8 mouse cellular contexts compared by ENCODE assay signal in genomic region chr1:134556671-134557218, GRCm38 (mm10). TPM values are rescaled to one million over a fixed set of nuclear protein-coding genes. Genes with fewer than 3 reads are reported as not detected.
DNase-seq lines count a peak whose midpoint lies in the region; ATAC-seq and TF ChIP-seq lines count a peak whose summit lies in the region.

No protein-coding gene starts in this region.

- H3K79me3 ChIP-seq in C2C12 (ENCODE audit: low read depth), result no peaks in the 10 kb centered on the region

- peaks cover 5% of the 10 kb centered on the region for H3K79me2 ChIP-seq in C2C12 (ENCODE audit: control insufficient read depth, insufficient read depth)

- TF ChIP-seq POLR2A in brain, embryonic 14.5 days (IDR thresholded peaks at IDR 0.05; ENCODE audit: borderline replicate concordance, extremely low read depth, insufficient read depth, insufficient read length, poor library complexity, severe bottlenecking), result peak; percentile 91; the same call in 1 of the 2 replicates

- peaks cover 50% of the 10 kb centered on the region for H3K4me1 ChIP-seq in erythroblast, embryonic 14.5 days (ENCODE audit: control insufficient read depth)
- H3K4me1 ChIP-seq in heart, embryonic 13.5 days, result peaks cover 19% of the 10 kb centered on the region
- peaks cover 44% of the 10 kb centered on the region for H3K4me1 ChIP-seq in liver, embryonic 12.5 days
- 0 out of 2 replicates have a peak, but pooled peaks cover 11% of the 10 kb centered on the region for H3K4me1 ChIP-seq in stomach, embryonic 15.5 days

- peak overlapping the region; percentile 96 for H3K4me2 ChIP-seq in heart, embryonic 13.5 days
- peak overlapping the region; percentile 99 for H3K4me2 ChIP-seq in liver, embryonic 12.5 days
- H3K4me2 ChIP-seq in stomach, embryonic 15.5 days, result peak overlapping the region; percentile 93

- H3ac ChIP-seq in C2C12 (ENCODE audit: control insufficient read depth, insufficient read length, low read depth), result peak overlapping the region; percentile 56

- no peaks in the 10 kb centered on the region for H3K9me3 ChIP-seq in erythroblast, embryonic 14.5 days (ENCODE audit: control insufficient read depth, low read length)
- no peaks in the 10 kb centered on the region for H3K9me3 ChIP-seq in heart, embryonic 13.5 days
- no peaks in the 10 kb centered on the region for H3K9me3 ChIP-seq in liver, embryonic 12.5 days (replicated peaks)
- H3K9me3 ChIP-seq in stomach, embryonic 15.5 days, result no peaks in the 10 kb centered on the region

- TF ChIP-seq CTCF in C2C12 (IDR thresholded peaks at IDR 0.05; ENCODE audit: control insufficient read depth, insufficient read depth, insufficient read length), result no peak
- TF ChIP-seq CTCF in brain, embryonic 14.5 days (IDR thresholded peaks at IDR 0.05; ENCODE audit: borderline replicate concordance, extremely low read depth, insufficient read depth, insufficient read length), result no peak

- WGBS in heart, embryonic 13.5 days, result under 1% methylated on average over 35 of the region's 35 CpGs
- 0% methylated on average over 35 of the region's 35 CpGs for whole genome bisulfite sequencing in liver, embryonic 12.5 days (ENCODE audit: insufficient replicate concordance)
- WGBS in stomach, embryonic 15.5 days, result under 1% methylated on average over 34 of the region's 35 CpGs

- peak; percentile 93 for ATAC-seq in heart, embryonic 13.5 days (ENCODE audit: extremely low read depth, insufficient number of reproducible peaks, low FRiP score, low TSS enrichment)
- peak; percentile 93 for ATAC-seq in liver, embryonic 12.5 days
- peak; percentile 93 for ATAC-seq in stomach, embryonic 15.5 days (ENCODE audit: insufficient read depth, low FRiP score, low read depth)

- H3K27ac ChIP-seq in heart, embryonic 13.5 days (replicated peaks), result peak overlapping the region; percentile 87
- peak overlapping the region; percentile 73 for H3K27ac ChIP-seq in liver, embryonic 12.5 days
- H3K27ac ChIP-seq in stomach, embryonic 15.5 days, result peak overlapping the region; percentile 96

- H3K4me3 ChIP-seq in C2C12 (ENCODE audit: insufficient read depth, poor library complexity, severe bottlenecking), result peak overlapping the region; percentile 28
- peak overlapping the region; percentile 67 for H3K4me3 ChIP-seq in erythroblast, embryonic 14.5 days (replicated peaks)
- H3K4me3 ChIP-seq in heart, embryonic 13.5 days, result peak overlapping the region; percentile 76
- H3K4me3 ChIP-seq in liver, embryonic 12.5 days, result peak overlapping the region; percentile 73
- H3K4me3 ChIP-seq in stomach, embryonic 15.5 days (replicated peaks), result peak overlapping the region; percentile 69

- DNase-seq in brain, embryonic 14.5 days (ENCODE audit: low read depth), result peak; percentile 98
- DNase-seq in kidney, postnatal 10 days, result peak; percentile 98
- peak; percentile 88 to 91 for DNase-seq in natural killer cell, adult 2 months (ENCODE audit: low spot score in 2 of 2)

- no peaks in the 10 kb centered on the region for H3K27me3 ChIP-seq in C2C12 (ENCODE audit: control insufficient read depth, insufficient read depth, insufficient read length)
- H3K27me3 ChIP-seq in erythroblast, embryonic 14.5 days (ENCODE audit: control insufficient read depth), result peaks cover 20% of the 10 kb centered on the region
- no peaks in the 10 kb centered on the region for H3K27me3 ChIP-seq in heart, embryonic 13.5 days (replicated peaks)
- no peaks in the 10 kb centered on the region for H3K27me3 ChIP-seq in liver, embryonic 12.5 days (replicated peaks)
- no peaks in the 10 kb centered on the region for H3K27me3 ChIP-seq in stomach, embryonic 15.5 days (replicated peaks)

- no peaks in the 10 kb centered on the region for H3K36me3 ChIP-seq in C2C12 (ENCODE audit: control insufficient read depth, insufficient read depth)
- no peaks in the 10 kb centered on the region for H3K36me3 ChIP-seq in erythroblast, embryonic 14.5 days (ENCODE audit: control insufficient read depth)
- H3K36me3 ChIP-seq in heart, embryonic 13.5 days, result no peaks in the 10 kb centered on the region
- H3K36me3 ChIP-seq in liver, embryonic 12.5 days, result no peaks in the 10 kb centered on the region
- H3K36me3 ChIP-seq in stomach, embryonic 15.5 days, result no peaks in the 10 kb centered on the region

- H3K9ac ChIP-seq in heart, embryonic 13.5 days, result peak overlapping the region; percentile 92
- peak overlapping the region; percentile 74 for H3K9ac ChIP-seq in liver, embryonic 12.5 days
- H3K9ac ChIP-seq in stomach, embryonic 15.5 days, result peak overlapping the region; percentile 62

TF ChIP-seq in C2C12, 6 proteins besides CTCF, POLR2A, EP300 and RAD21:
- TF ChIP-seq MYOD1 (IDR thresholded peaks at IDR 0.05; ENCODE audit: control insufficient read depth, insufficient read length, low read depth) (no peak), CEBPB (IDR thresholded peaks at IDR 0.05; ENCODE audit: low read depth) (no peak), MYOG (IDR thresholded peaks at IDR 0.05; ENCODE audit: control insufficient read depth, extremely low read depth, insufficient read length) (no peak), USF1 (IDR thresholded peaks at IDR 0.05; ENCODE audit: low read depth) (no peak), MAX (IDR thresholded peaks at IDR 0.05) (no peak), FOSL1 (IDR thresholded peaks at IDR 0.05; ENCODE audit: insufficient read depth, low read length, poor library complexity, severe bottlenecking) (no peak)
TF ChIP-seq in C2C12: peak in this region for 0.

RNA-seq across cellular contexts. Expression of gene Kdm5b, which starts 3.2 kb away (rescaled TPM):
- 3.4 TPM for polyA plus RNA-seq in C2C12 (2012; fragmentation: generic; extraction: Trizol)
- polyA plus RNA-seq in brain, embryonic 14.5 days (2012; rRNA removed), result 48.9 and 70.8 TPM in 2 replicates
- 0.01 and 0.05 TPM in 2 replicates for polyA plus RNA-seq in erythroblast, embryonic 14.5 days (2012)
- 28.9 and 29.6 TPM in 2 replicates for polyA plus RNA-seq in heart, embryonic 13.5 days (2015; fragmentation: Nextera tagmentation; extraction: Ambion mirVana)
- 16.1 and 16.5 TPM in 2 replicates for polyA plus RNA-seq in liver, embryonic 12.5 days (2016; fragmentation: Nextera tagmentation; extraction: Ambion mirVana)
- 53.2 and 54.5 TPM in 2 replicates for polyA plus RNA-seq in stomach, embryonic 15.5 days (2015; fragmentation: Nextera tagmentation; extraction: Ambion mirVana)

RNA-seq across cellular contexts. Expression of gene Mgat4e, which starts 7.3 kb away (rescaled TPM):
- polyA plus RNA-seq in C2C12 (2012; fragmentation: generic; extraction: Trizol), result not detected
- 0.15 TPM in 1 of 2 replicates, not detected in the other for polyA plus RNA-seq in brain, embryonic 14.5 days (2012; rRNA removed)
- not detected in 2 replicates for polyA plus RNA-seq in erythroblast, embryonic 14.5 days (2012)
- polyA plus RNA-seq in heart, embryonic 13.5 days (2015; fragmentation: Nextera tagmentation; extraction: Ambion mirVana), result not detected in 2 replicates
- not detected in 2 replicates for polyA plus RNA-seq in liver, embryonic 12.5 days (2016; fragmentation: Nextera tagmentation; extraction: Ambion mirVana)
- polyA plus RNA-seq in stomach, embryonic 15.5 days (2015; fragmentation: Nextera tagmentation; extraction: Ambion mirVana), result not detected in 2 replicates

Comparison
In these comparisons a context has a peak if more than half of its experiments do, and no peak if none do; other contexts are left out.
1. Peak in every context shown above with its lines: DNase-seq, ATAC-seq, H3K4me3 ChIP-seq and H3K27ac ChIP-seq.